Mouse (Mus musculus) heart, embryonic 14.5 days (tissue): ENCODE data around the gene Prdm11. TPM values are rescaled to one million over a fixed set of nuclear protein-coding genes. Genes with fewer than 3 reads are reported as not detected.

Source experiments
- ATAC-seq: fragments of 200-750 bp; cut with Nextera tagmentation; 2 replicates; pipeline ENCODE4 v1.8.0; 2017; ENCODE audit warnings: low read depth, moderate TSS enrichment; ENCODE audit not compliant: insufficient number of reproducible peaks, insufficient read depth, low FRiP score
- H3K27ac ChIP-seq, 2 experiments: fragments of 200-500 bp in 1 of 2; fragments of 300-500 bp in 1 of 2; sonication (generic) in 1 of 2; replicated peaks in 1 of 2; 2 replicates each; pipeline ENCODE4 v1.5.1; 2012 to 2014; ENCODE audit warnings: low read depth in 2 of 2, low read length in 2 of 2, control low read depth in 1 of 2, mild to moderate bottlenecking in 1 of 2, mixed read lengths in 1 of 2; ENCODE audit not compliant: control insufficient read depth in 1 of 2, insufficient read depth in 1 of 2
- H3K27me3 ChIP-seq: fragments of 300-500 bp; sonication (generic); 2 replicates; pipeline ENCODE4 v1.6.1; 2014; ENCODE audit warnings: mild to moderate bottlenecking, low read length, control low read depth; ENCODE audit not compliant: control insufficient read depth, insufficient read depth
- H3K36me3 ChIP-seq: fragments of 300-500 bp; sonication (generic); 2 replicates; pipeline ENCODE4 v1.6.1; 2014; ENCODE audit warnings: mild to moderate bottlenecking, control low read depth, low read length, mixed read lengths; ENCODE audit not compliant: control insufficient read depth, insufficient read depth
- H3K4me1 ChIP-seq, 2 experiments: fragments of 200-500 bp in 1 of 2; fragments of 300-500 bp in 1 of 2; sonication (generic) in 1 of 2; 2 replicates each; pipeline ENCODE4 v1.6.1; 2012 to 2014; ENCODE audit warnings: low read length in 2 of 2, control low read depth in 1 of 2, mixed read lengths in 1 of 2; ENCODE audit not compliant: control insufficient read depth in 2 of 2, insufficient read depth in 2 of 2
- H3K4me2 ChIP-seq: fragments of 300-500 bp; sonication (generic); 2 replicates; pipeline ENCODE4 v1.6.1; 2014; ENCODE audit warnings: mild to moderate bottlenecking, low read length
- H3K4me3 ChIP-seq, 2 experiments: fragments of 200-500 bp in 1 of 2; fragments of 300-500 bp in 1 of 2; sonication (generic) in 1 of 2; 2 replicates each; pipeline ENCODE4 v1.5.1; 2012 to 2014; ENCODE audit warnings: low read length in 2 of 2, mild to moderate bottlenecking in 2 of 2, control low read depth in 1 of 2, low read depth in 1 of 2, moderate library complexity in 1 of 2; ENCODE audit not compliant: control insufficient read depth in 1 of 2, insufficient read depth in 1 of 2
- H3K9ac ChIP-seq: fragments of 300-500 bp; sonication (generic); 2 replicates; pipeline ENCODE4 v1.6.1; 2014; ENCODE audit warnings: mild to moderate bottlenecking, low read length
- H3K9me3 ChIP-seq: fragments of 300-500 bp; sonication (generic); 2 replicates; pipeline ENCODE4 v1.6.1; 2016; ENCODE audit warnings: low read length, control low read depth; ENCODE audit not compliant: control insufficient read depth
- WGBS: fragments of 180-500 bp; shearing (Covaris S2); extraction: QIAGEN DNeasy Blood & Tissue Kit; methylation state at CpG from one replicate; pipeline ENCODE4 v1.1.7; 2014; 5-methylcytosine and 5-hydroxymethylcytosine counted together
- polyA plus RNA-seq: library from polyadenylated mRNA; unstranded; fragments of >200 nt; fragmentation: Nextera tagmentation; extraction: Ambion mirVana; gene quantifications from 2 replicates; pipeline ENCODE4 v1.2.1, GENCODE M21; 2014

Gene Prdm11
- polyA plus RNA-seq, 1 experiment from 2014 or later: 4.2 TPM

DNA sequence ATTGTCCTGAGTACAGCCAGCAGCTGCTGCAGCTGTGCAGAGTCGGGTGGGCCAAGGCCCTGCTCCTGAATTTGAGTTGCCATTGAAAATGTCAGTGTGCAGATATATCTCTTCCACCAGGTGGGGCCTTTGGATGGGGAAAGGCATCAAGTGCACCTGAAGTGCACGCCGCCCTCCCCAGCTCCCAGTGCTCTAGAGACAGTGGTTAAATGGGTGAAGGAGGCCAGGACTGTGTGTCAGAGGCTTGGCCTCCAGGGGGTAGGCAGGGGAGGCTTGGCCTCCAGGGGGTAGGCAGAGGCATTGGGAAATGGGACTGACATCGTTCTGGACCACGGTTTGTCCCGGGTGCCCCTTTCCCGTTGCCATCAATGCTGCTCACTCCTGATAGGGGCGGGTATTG lies 79.7 kb downstream of the Prdm11 start:
- Histone ChIP-seq H3K4me1 (peaks cover 5 to 12% of the 10 kb centered on the region in 2 experiments), H3K9me3 (no peaks in the 10 kb centered on the region), H3K9ac (no peak overlapping the region), H3K4me3 (no peak overlapping the region), H3K4me2 (no peak overlapping the region), H3K27me3 (no peaks in the 10 kb centered on the region), H3K27ac (no peak overlapping the region), H3K36me3 (0 out of 2 replicates have a peak, but pooled peaks cover 6% of the 10 kb centered on the region)
- WGBS: 67% methylated on average over 8 of the region's 8 CpGs
- 0 out of 2 replicates have a peak, but pooled peaks have one; percentile 15 for ATAC-seq

GRCm38 (mm10) chr2:92964345-92964744 lies 81.6 kb downstream of the Prdm11 start:
- 75% methylated on average over 1 of the region's 1 CpGs for WGBS
- Histone ChIP-seq H3K9ac (no peak overlapping the region), H3K36me3 (no peaks in the 10 kb centered on the region), H3K4me2 (no peak overlapping the region), H3K4me3 (no peak overlapping the region), H3K27ac (no peak overlapping the region), H3K4me1 (peaks cover 5 to 12% of the 10 kb centered on the region in 2 experiments), H3K9me3 (no peaks in the 10 kb centered on the region), H3K27me3 (no peaks in the 10 kb centered on the region)
- ATAC-seq: no peak

DNA sequence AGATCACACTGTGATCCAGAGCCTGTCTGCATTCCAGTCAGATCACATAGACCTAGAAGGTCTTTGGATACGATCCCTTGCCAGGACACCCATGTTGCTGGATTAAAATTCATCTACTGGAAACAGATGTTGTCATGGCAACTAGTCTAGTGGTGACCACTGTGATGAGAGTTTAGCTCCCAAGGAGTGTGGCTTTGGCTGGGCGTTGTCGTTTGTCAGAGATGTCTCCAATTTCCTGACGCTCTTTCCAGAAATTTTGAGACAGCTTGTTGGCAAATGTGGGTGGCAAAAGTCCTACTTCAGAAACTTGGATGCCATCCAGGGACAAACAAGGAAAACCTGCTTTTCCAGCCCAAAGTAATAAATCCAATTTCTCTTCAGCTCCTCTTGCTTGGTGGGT lies 87.3 kb downstream of the Prdm11 start:
- Histone ChIP-seq H3K36me3 (no peaks in the 10 kb centered on the region), H3K27ac (no peak overlapping the region), H3K9ac (no peak overlapping the region), H3K27me3 (no peaks in the 10 kb centered on the region), H3K4me2 (no peak overlapping the region), H3K4me1 (no peaks in the 10 kb centered on the region), H3K9me3 (0 out of 2 replicates have a peak, but pooled peaks cover 6% of the 10 kb centered on the region), H3K4me3 (no peak overlapping the region)
- ATAC-seq: no peak
- WGBS: 83% methylated on average over 4 of the region's 4 CpGs

DNA sequence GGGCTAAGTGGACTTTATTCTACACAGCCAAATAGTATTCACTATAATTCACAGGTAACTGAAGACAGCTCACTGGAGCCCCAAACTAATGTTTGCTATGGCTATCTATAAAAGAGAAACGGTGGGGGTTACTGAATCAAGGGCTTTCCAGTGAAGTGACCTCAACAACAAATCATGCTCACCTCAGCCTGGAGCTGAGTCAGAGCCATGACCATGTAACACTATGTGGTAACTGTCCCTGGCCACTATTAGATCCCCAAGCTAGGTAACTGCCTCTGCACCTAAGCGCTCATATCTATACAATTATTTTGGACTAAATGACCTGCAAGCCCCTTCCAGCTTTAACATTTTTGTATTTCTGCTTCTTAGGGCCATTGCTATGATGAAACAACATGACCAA lies 89.0 kb downstream of the Prdm11 start:
- Histone ChIP-seq H3K9ac (no peak overlapping the region), H3K27ac (no peak overlapping the region), H3K4me2 (no peak overlapping the region), H3K4me3 (no peak overlapping the region), H3K27me3 (no peaks in the 10 kb centered on the region), H3K36me3 (no peaks in the 10 kb centered on the region), H3K4me1 (no peaks in the 10 kb centered on the region), H3K9me3 (0 out of 2 replicates have a peak, but pooled peaks cover 6% of the 10 kb centered on the region)
- 74% methylated on average over 2 of the region's 2 CpGs for WGBS
- ATAC-seq: no peak

DNA sequence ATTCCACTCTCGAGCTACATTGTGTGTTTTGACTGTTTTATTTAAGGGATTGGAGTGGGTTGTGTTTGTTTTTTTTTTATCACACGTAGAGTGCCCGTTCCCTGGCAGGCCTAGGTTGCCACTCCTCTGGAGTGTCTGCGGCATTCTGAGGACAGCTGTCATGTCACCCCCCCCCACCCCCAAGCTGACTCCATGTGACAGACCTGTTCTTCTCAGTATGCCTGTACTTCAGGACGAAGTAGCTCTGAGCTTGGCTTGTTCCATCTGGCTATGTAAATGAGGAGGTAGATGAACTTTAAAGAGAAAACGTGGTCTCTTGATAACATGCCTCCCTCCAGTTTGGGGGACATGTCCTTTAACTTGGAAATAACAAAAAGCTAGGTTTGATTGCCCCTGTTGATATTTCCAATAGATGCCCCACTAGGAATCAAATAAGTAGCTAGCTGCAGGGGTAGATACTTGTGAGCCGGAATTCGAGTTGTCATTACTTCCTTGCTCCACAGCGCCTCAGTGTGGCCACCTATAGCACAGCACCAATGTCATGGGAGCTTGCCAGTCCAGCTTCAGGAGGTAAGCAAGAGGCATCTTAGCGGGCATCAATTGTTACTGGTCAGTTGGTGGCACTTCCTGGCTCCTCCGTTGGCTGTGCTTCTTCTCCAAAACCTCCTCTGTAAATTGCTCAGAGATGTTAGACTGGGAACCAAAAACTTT lies 91.4 kb downstream of the Prdm11 start:
- H3K27me3 ChIP-seq: no peaks in the 10 kb centered on the region
- H3K9ac ChIP-seq: no peak overlapping the region
- no peak overlapping the region for H3K4me3 ChIP-seq
- 37% methylated on average over 11 of the region's 11 CpGs for WGBS
- no peak overlapping the region for H3K27ac ChIP-seq
- H3K4me1 ChIP-seq: no peaks in the 10 kb centered on the region
- 0 out of 2 replicates have a peak, but pooled peaks cover 6% of the 10 kb centered on the region for H3K9me3 ChIP-seq
- no peaks in the 10 kb centered on the region for H3K36me3 ChIP-seq
- H3K4me2 ChIP-seq: no peak overlapping the region
- ATAC-seq: no peak

DNA sequence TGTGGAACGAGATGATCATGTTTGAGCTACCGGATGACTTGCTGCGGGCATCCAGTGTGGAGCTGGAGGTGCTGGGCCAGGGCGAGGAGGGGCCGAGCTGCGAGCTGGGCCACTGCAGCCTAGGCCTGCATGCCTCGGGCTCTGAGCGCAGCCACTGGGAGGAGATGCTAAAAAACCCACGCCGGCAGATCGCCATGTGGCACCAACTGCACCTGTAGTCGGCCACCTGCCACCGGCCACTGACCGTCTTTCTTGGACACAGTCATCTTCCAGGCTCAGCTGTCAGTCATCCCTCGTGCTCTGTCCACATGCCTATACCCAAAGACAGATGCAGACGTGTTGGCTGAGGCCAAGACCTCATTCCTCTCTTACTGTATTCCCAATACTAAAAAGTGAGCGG lies 92.5 kb downstream of the Prdm11 start:
- 89% methylated on average over 17 of the region's 17 CpGs for WGBS
- H3K4me3 ChIP-seq: no peak overlapping the region
- H3K9me3 ChIP-seq: 0 out of 2 replicates have a peak, but pooled peaks cover 4% of the 10 kb centered on the region
- H3K27ac ChIP-seq: no peak overlapping the region
- no peak overlapping the region for H3K4me2 ChIP-seq
- no peak overlapping the region for H3K9ac ChIP-seq
- H3K4me1 ChIP-seq: peaks cover under 1 to 2% of the 10 kb centered on the region in 2 experiments; a peak in 2 of 4 replicates
- no peaks in the 10 kb centered on the region for H3K36me3 ChIP-seq
- no peaks in the 10 kb centered on the region for H3K27me3 ChIP-seq
- ATAC-seq: no peak

DNA sequence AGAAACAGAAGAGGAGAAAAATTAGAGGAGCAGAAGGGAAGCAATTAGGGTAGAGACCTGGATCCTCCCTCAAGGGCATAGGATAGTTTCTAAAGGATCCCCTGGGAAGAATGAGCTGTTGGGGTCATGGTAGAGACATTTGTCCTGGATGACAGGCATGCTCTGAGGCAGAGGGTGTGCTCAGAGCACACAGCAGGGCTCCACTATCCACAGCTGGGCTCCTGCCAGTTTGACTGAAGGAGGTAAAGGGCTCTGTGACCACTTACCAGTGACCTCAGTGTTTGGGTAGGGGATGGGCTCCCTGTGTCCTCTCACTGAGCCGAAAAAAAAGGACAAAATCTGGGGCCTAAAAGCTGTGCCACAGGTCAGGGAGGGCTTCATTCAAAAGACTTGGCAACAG lies 96.4 kb downstream of the Prdm11 start:
- Histone ChIP-seq H3K9ac (no peak overlapping the region), H3K27ac (no peak overlapping the region), H3K9me3 (no peaks in the 10 kb centered on the region), H3K4me2 (no peak overlapping the region), H3K36me3 (no peaks in the 10 kb centered on the region), H3K4me3 (no peak overlapping the region), H3K4me1 (peaks cover 4 to 11% of the 10 kb centered on the region in 2 experiments; a peak in 3 of 4 replicates), H3K27me3 (0 out of 2 replicates have a peak, but pooled peaks cover 9% of the 10 kb centered on the region)
- no peak for ATAC-seq
- WGBS: 38% methylated on average over 1 of the region's 1 CpGs
